Mouse (Mus musculus) NIH3T3 (cell line): ENCODE measurements at regions not wholly inside any gene's neighbourhood (a gene's known extent, or its start where the extent isn't known, plus 50 kb on each side); places are given as distances from the start of the nearest gene placed in this dataset.

Experiments used
- DNase-seq: peaks from one replicate; pipeline ENCODE4 v3.0.0-alpha.2; 2012; ENCODE audit warnings: low read depth

GRCm38 (mm10) chr16:46584502-46584901 is 86.2 kb upstream of the Nectin3 start:
- DNase-seq, result no peak

- no peak for DNase-seq
Observed at GRCm38 (mm10) chr16:46581115-46581514, 82.8 kb upstream of the Nectin3 start.

GRCm38 (mm10) chr16:46574221-46574620 is 75.9 kb upstream of the Nectin3 start:
- no peak for DNase-seq

- no peak for DNase-seq
Observed at GRCm38 (mm10) chr16:46567446-46567845, 69.1 kb upstream of the Nectin3 start.

GRCm38 (mm10) chr16:46566020-46566581 is 67.8 kb upstream of the Nectin3 start:
- DNase-seq, result peak; percentile 44

- DNase-seq, result no peak
Observed at GRCm38 (mm10) chr16:46557281-46557680, 59.0 kb upstream of the Nectin3 start.

- no peak for DNase-seq
Observed at GRCm38 (mm10) chr16:46548207-46548606, 49.9 kb upstream of the Nectin3 start.
